Mouse (Mus musculus) brain, embryonic 14.5 days (tissue): Measurements from ENCODE around the gene Gigyf1.

Source experiments
- CTCF ChIP-seq: fragments of 200-500 bp; IDR thresholded peaks from 2 replicates; pipeline ENCODE4 v1.5.1; 2012; ENCODE audit warnings: inconsistent platforms, mild to moderate bottlenecking, moderate library complexity, borderline replicate concordance; ENCODE audit not compliant: insufficient read depth, insufficient read length; ENCODE audit errors: extremely low read depth
- POLR2A ChIP-seq: fragments of 200-500 bp; IDR thresholded peaks from 2 replicates; pipeline ENCODE4 v1.6.1; 2012; ENCODE audit warnings: mild to moderate bottlenecking, inconsistent platforms, borderline replicate concordance; ENCODE audit not compliant: poor library complexity, insufficient read depth, insufficient read length, severe bottlenecking; ENCODE audit errors: extremely low read depth

GRCm38 (mm10) chr5:137544926-137545325 is 26.6 kb downstream of the Gigyf1 start:
- TF ChIP-seq CTCF, result no peak
- TF ChIP-seq POLR2A, result no peak
